Mouse (Mus musculus) liver, embryonic 14.5 days (tissue): ENCODE measurements at regions not wholly inside any gene's neighbourhood (a gene's known extent, or its start where the extent isn't known, plus 50 kb on each side); places are given as distances from the start of the nearest gene placed in this dataset.

Experiments used
- ATAC-seq: fragments of 200-750 bp; cut with Nextera tagmentation; 2 replicates; pipeline ENCODE4 v1.8.0; 2017; ENCODE audit warnings: moderate number of reproducible peaks, mild to moderate bottlenecking, moderate library complexity; ENCODE audit not compliant: insufficient read depth
- DNase-seq, 3 experiments: peaks; one replicate each; pipeline ENCODE4 v3.0.0-alpha.2; 2012 to 2013; ENCODE audit warnings: low read depth in 3 of 3, low spot score in 3 of 3
- H3K27ac ChIP-seq: fragments of 300-500 bp; sonication (generic); 2 replicates; pipeline ENCODE4 v1.5.1; 2014; ENCODE audit warnings: moderate library complexity, mild to moderate bottlenecking, control low read depth, inconsistent platforms
- H3K27me3 ChIP-seq: fragments of 300-500 bp; sonication (generic); 2 replicates; pipeline ENCODE4 v1.6.1; 2014; ENCODE audit warnings: mild to moderate bottlenecking, low read length, moderate library complexity; ENCODE audit not compliant: control insufficient read depth, insufficient read depth
- H3K36me3 ChIP-seq: fragments of 300-500 bp; sonication (generic); replicated peaks from 2 replicates; pipeline ENCODE4 v1.6.1; 2014; ENCODE audit warnings: low read depth; ENCODE audit not compliant: control insufficient read depth, insufficient read depth
- H3K4me1 ChIP-seq, 2 experiments: fragments of 200-500 bp in 1 of 2; fragments of 300-500 bp in 1 of 2; sonication (generic) in 1 of 2; replicated peaks; 2 replicates each; pipeline ENCODE4 v1.6.1; 2012 to 2014; ENCODE audit warnings: antibody characterized with exemption in 1 of 2, inconsistent platforms in 1 of 2, low read length in 1 of 2; ENCODE audit not compliant: control insufficient read depth in 2 of 2, insufficient read depth in 2 of 2
- H3K4me2 ChIP-seq: fragments of 300-500 bp; sonication (generic); 2 replicates; pipeline ENCODE4 v1.6.1; 2014; ENCODE audit warnings: low read depth, mild to moderate bottlenecking, control low read depth, moderate library complexity
- H3K4me3 ChIP-seq, 2 experiments: fragments of 200-500 bp in 1 of 2; fragments of 300-500 bp in 1 of 2; sonication (generic) in 1 of 2; 2 replicates each; pipeline ENCODE4 v1.5.1; 2012 to 2014; ENCODE audit warnings: low read depth in 2 of 2, low read length in 2 of 2, mild to moderate bottlenecking in 2 of 2, control low read depth in 1 of 2, inconsistent platforms in 1 of 2, moderate library complexity in 1 of 2; ENCODE audit not compliant: insufficient read depth in 1 of 2
- H3K9ac ChIP-seq: fragments of 300-500 bp; sonication (generic); replicated peaks from 2 replicates; pipeline ENCODE4 v1.6.1; 2014; ENCODE audit warnings: mild to moderate bottlenecking, control low read depth, moderate library complexity
- H3K9me3 ChIP-seq: fragments of 300-500 bp; sonication (generic); 2 replicates; pipeline ENCODE4 v1.6.1; 2016; ENCODE audit warnings: low read length, mixed read lengths; ENCODE audit not compliant: control insufficient read depth
- CTCF ChIP-seq: IDR thresholded peaks from 2 replicates; pipeline ENCODE4 v1.5.1; 2016; ENCODE audit warnings: antibody characterized with exemption, low read depth, control low read depth
- EP300 ChIP-seq: IDR thresholded peaks from 2 replicates; pipeline ENCODE4 v1.6.1; 2016; ENCODE audit warnings: antibody characterized with exemption, low read depth
- WGBS: fragments of 180-500 bp; shearing (Covaris S2); extraction: QIAGEN DNeasy Blood & Tissue Kit; methylation state at CpG from one replicate; pipeline ENCODE4 v1.1.7; 2014; ENCODE audit not compliant: insufficient replicate concordance; 5-methylcytosine and 5-hydroxymethylcytosine counted together

GRCm38 (mm10) chr11:63425741-63426140 is 297.0 kb downstream of the Pmp22 start:
- TF ChIP-seq CTCF (no peak), EP300 (no peak)
- Histone ChIP-seq H3K4me1 (no peaks in the 10 kb centered on the region), H3K4me2 (no peak overlapping the region), H3K27me3 (no peaks in the 10 kb centered on the region), H3K27ac (no peak overlapping the region), H3K9me3 (no peaks in the 10 kb centered on the region), H3K9ac (no peak overlapping the region), H3K4me3 (no peak overlapping the region), H3K36me3 (no peaks in the 10 kb centered on the region)
- ATAC-seq (no peak), DNase-seq (no peak)
- 64% methylated on average over 11 of the region's 11 CpGs for whole genome bisulfite sequencing

- H3K9me3 ChIP-seq = no peaks in the 10 kb centered on the region
- WGBS = 59% methylated on average over 5 of the region's 5 CpGs
- no peak overlapping the region for H3K4me3 ChIP-seq
- H3K4me1 ChIP-seq = 0 out of 4 replicates have a peak, but pooled peaks cover 0 to 1% of the 10 kb centered on the region in 2 experiments
- TF ChIP-seq CTCF (no peak), EP300 (no peak)
- ATAC-seq (no peak), DNase-seq (no peak)
- H3K27ac ChIP-seq = no peak overlapping the region
- H3K9ac ChIP-seq = no peak overlapping the region
- H3K4me2 ChIP-seq = no peak overlapping the region
- no peaks in the 10 kb centered on the region for H3K36me3 ChIP-seq
- no peaks in the 10 kb centered on the region for H3K27me3 ChIP-seq
Measured at GRCm38 (mm10) chr11:63453786-63454185, 325.0 kb downstream of the Pmp22 start.

GRCm38 (mm10) chr11:63454910-63455531 is 326.2 kb downstream of the Pmp22 start:
- no peak for DNase-seq
- H3K4me3 ChIP-seq = no peak overlapping the region
- TF ChIP-seq CTCF (no peak), EP300 (no peak)
- no peak overlapping the region for H3K4me2 ChIP-seq
- no peak overlapping the region for H3K9ac ChIP-seq
- ATAC-seq = no peak
- H3K27ac ChIP-seq = no peak overlapping the region
- 37% methylated on average over 17 of the region's 17 CpGs for WGBS
- H3K36me3 ChIP-seq = no peaks in the 10 kb centered on the region
- H3K4me1 ChIP-seq = 0 out of 4 replicates have a peak, but pooled peaks cover 0 to 1% of the 10 kb centered on the region in 2 experiments
- H3K9me3 ChIP-seq = no peaks in the 10 kb centered on the region
- no peaks in the 10 kb centered on the region for H3K27me3 ChIP-seq

GRCm38 (mm10) chr11:63456356-63456755 is 327.6 kb downstream of the Pmp22 start:
- TF ChIP-seq CTCF (no peak), EP300 (no peak)
- H3K36me3 ChIP-seq = no peaks in the 10 kb centered on the region
- H3K9me3 ChIP-seq = no peaks in the 10 kb centered on the region
- H3K4me3 ChIP-seq = no peak overlapping the region
- no peak for DNase-seq
- H3K4me2 ChIP-seq = no peak overlapping the region
- no peak for ATAC-seq
- H3K9ac ChIP-seq = no peak overlapping the region
- no peaks in the 10 kb centered on the region for H3K27me3 ChIP-seq
- 0 out of 4 replicates have a peak, but pooled peaks cover 0 to 1% of the 10 kb centered on the region in 2 experiments for H3K4me1 ChIP-seq
- no peak overlapping the region for H3K27ac ChIP-seq
- 49% methylated on average over 3 of the region's 3 CpGs for WGBS

GRCm38 (mm10) chr11:63457250-63457649 is 328.5 kb downstream of the Pmp22 start:
- Histone ChIP-seq H3K4me2 (no peak overlapping the region), H3K27me3 (no peaks in the 10 kb centered on the region), H3K27ac (no peak overlapping the region), H3K36me3 (no peaks in the 10 kb centered on the region), H3K4me3 (no peak overlapping the region), H3K9me3 (no peaks in the 10 kb centered on the region), H3K4me1 (0 out of 4 replicates have a peak, but pooled peaks cover 0 to 1% of the 10 kb centered on the region in 2 experiments), H3K9ac (no peak overlapping the region)
- ATAC-seq (no peak), DNase-seq (no peak)
- TF ChIP-seq EP300 (no peak), CTCF (no peak)
- WGBS = 56% methylated on average over 5 of the region's 5 CpGs
